Mouse (Mus musculus) myocyte (in vitro differentiated cells): ENCODE results near the gene Myt1l.

Experiments
- CEBPB ChIP-seq: IDR thresholded peaks from 2 replicates; pipeline ENCODE4 v1.6.1; 2011; ENCODE audit warnings: mild to moderate bottlenecking, moderate library complexity; ENCODE audit not compliant: poor library complexity, insufficient read depth, severe bottlenecking
- E2F4 ChIP-seq: IDR thresholded peaks from one replicate; pipeline ENCODE4 v1.6.1; 2011; ENCODE audit warnings: mild to moderate bottlenecking, control low read depth, moderate library complexity; ENCODE audit not compliant: insufficient read depth
- MAX ChIP-seq: IDR thresholded peaks from one replicate; pipeline ENCODE4 v1.6.1; 2011; ENCODE audit warnings: low read depth, mild to moderate bottlenecking, control low read depth
- MYOD1 ChIP-seq, 3 experiments: IDR thresholded peaks; one replicate each; pipeline ENCODE4 v1.6.1; 2011; ENCODE audit warnings: control low read depth in 2 of 3, low read depth in 2 of 3, mild to moderate bottlenecking in 2 of 3, moderate library complexity in 1 of 3; ENCODE audit not compliant: insufficient read length in 2 of 3, control insufficient read depth in 1 of 3
- MYOG ChIP-seq, 3 experiments: IDR thresholded peaks; one replicate each; pipeline ENCODE4 v1.6.1; 2011; ENCODE audit warnings: control low read depth in 2 of 3, low read depth in 2 of 3, mild to moderate bottlenecking in 2 of 3; ENCODE audit not compliant: insufficient read length in 2 of 3, control insufficient read depth in 1 of 3, insufficient read depth in 1 of 3
- POLR2A ChIP-seq: IDR thresholded peaks from one replicate; pipeline ENCODE4 v1.6.1; 2011; ENCODE audit warnings: low read depth, mild to moderate bottlenecking, control low read depth, moderate library complexity; ENCODE audit not compliant: insufficient read length
- POLR2AphosphoS2 ChIP-seq: IDR thresholded peaks from one replicate; pipeline ENCODE4 v1.6.1; 2011; ENCODE audit warnings: low read depth, control low read depth; ENCODE audit not compliant: insufficient read length

- TF ChIP-seq MYOD1 (IDR thresholded peaks at IDR 0.05; ENCODE audit: control insufficient read depth in 1 of 3, insufficient read length in 2 of 3, low read depth in 2 of 3), result no peak
- TF ChIP-seq POLR2A, result no peak
- no peak for TF ChIP-seq MYOG (IDR thresholded peaks at IDR 0.05; ENCODE audit: control insufficient read depth in 1 of 3, insufficient read depth in 1 of 3, insufficient read length in 2 of 3, low read depth in 2 of 3)
- TF ChIP-seq MAX, result no peak
- no peak for TF ChIP-seq E2F4
- TF ChIP-seq CEBPB, result no peak
- no peak for TF ChIP-seq POLR2AphosphoS2
Measured at GRCm38 (mm10) chr12:29682384-29682783, 154.2 kb downstream of the Myt1l start.
